Mouse (Mus musculus): Measurements from ENCODE around the gene Tmem221.

- TF ChIP-seq CTCF (IDR thresholded peaks at IDR 0.05; ENCODE audit: extremely low read depth, insufficient read depth, low read length) (no peak), POLR2A (IDR thresholded peaks at IDR 0.05; ENCODE audit: extremely low read depth, insufficient read depth, low read length) (no peak)
Measured at GRCm38 (mm10) chr8:71593556-71594323, 35.1 kb upstream of the Tmem221 start.
